Mouse (Mus musculus) neural tube, embryonic 12.5 days (tissue): ENCODE measurements around the gene Fbxw8. TPM values are rescaled to one million over a fixed set of nuclear protein-coding genes. Genes with fewer than 3 reads are reported as not detected.
A peak's percentile ranks its signal among the peaks of the same experiment; 100 is the strongest.

Experiments used
- ATAC-seq: fragments of 200-750 bp; cut with Nextera tagmentation; 2 replicates; pipeline ENCODE4 v1.8.0; 2017; ENCODE audit warnings: low read depth, mild to moderate bottlenecking, moderate TSS enrichment, moderate library complexity; ENCODE audit not compliant: low FRiP score
- H3K27ac ChIP-seq: fragments of 300-500 bp; sonication (generic); 2 replicates; pipeline ENCODE4 v1.5.1; 2016
- H3K27me3 ChIP-seq: fragments of 300-500 bp; sonication (generic); replicated peaks from 2 replicates; pipeline ENCODE4 v1.6.1; 2016; ENCODE audit warnings: mild to moderate bottlenecking
- H3K36me3 ChIP-seq: fragments of 300-500 bp; sonication (generic); 2 replicates; pipeline ENCODE4 v1.6.1; 2016; ENCODE audit warnings: mild to moderate bottlenecking
- H3K4me1 ChIP-seq: fragments of 300-500 bp; sonication (generic); 2 replicates; pipeline ENCODE4 v1.6.1; 2016
- H3K4me2 ChIP-seq: fragments of 300-500 bp; sonication (generic); replicated peaks from 2 replicates; pipeline ENCODE4 v1.6.1; 2016; ENCODE audit warnings: mild to moderate bottlenecking
- H3K4me3 ChIP-seq: fragments of 300-500 bp; sonication (generic); 2 replicates; pipeline ENCODE4 v1.5.1; 2016
- H3K9ac ChIP-seq: fragments of 300-500 bp; sonication (generic); 2 replicates; pipeline ENCODE4 v1.6.1; 2016; ENCODE audit warnings: mild to moderate bottlenecking
- H3K9me3 ChIP-seq: fragments of 300-500 bp; sonication (generic); 2 replicates; pipeline ENCODE4 v1.6.1; 2016; ENCODE audit warnings: mild to moderate bottlenecking
- WGBS: fragments of 180-500 bp; shearing (Covaris S2); methylation state at CpG from one replicate; pipeline ENCODE4 v1.1.7; 2016; 5-methylcytosine and 5-hydroxymethylcytosine counted together
- polyA plus RNA-seq: library from polyadenylated mRNA; unstranded; fragments of >200 nt; fragmentation: Nextera tagmentation; extraction: Ambion mirVana; gene quantifications from 2 replicates; pipeline ENCODE4 v1.2.1, GENCODE M21; 2016

Fbxw8 gene
- polyA plus RNA-seq, 1 experiment from 2014 or later = 40.4 TPM

GRCm38 (mm10) chr5:118145999-118146679 is 9.1 kb downstream of the Fbxw8 start:
- WGBS = 79% methylated on average over 15 of the region's 15 CpGs
- Histone ChIP-seq H3K27me3 (no peaks in the 10 kb centered on the region), H3K4me1 (peaks cover 22% of the 10 kb centered on the region), H3K27ac (peak overlapping the region; percentile 42; the same call in 1 of the 2 replicates), H3K4me2 (no peak overlapping the region), H3K9ac (no peak overlapping the region), H3K9me3 (no peaks in the 10 kb centered on the region), H3K36me3 (peaks cover 19% of the 10 kb centered on the region), H3K4me3 (no peak overlapping the region)
- peak; percentile 37; the same call in 1 of the 2 replicates for ATAC-seq

GRCm38 (mm10) chr5:118145458-118145857 is 9.8 kb downstream of the Fbxw8 start:
- no peaks in the 10 kb centered on the region for H3K27me3 ChIP-seq
- no peak overlapping the region for H3K4me3 ChIP-seq
- peaks cover 24% of the 10 kb centered on the region for H3K36me3 ChIP-seq
- H3K4me2 ChIP-seq = no peak overlapping the region
- H3K9ac ChIP-seq = no peak overlapping the region
- no peak for ATAC-seq
- WGBS = 88% methylated on average over 3 of the region's 3 CpGs
- H3K4me1 ChIP-seq = peaks cover 22% of the 10 kb centered on the region
- peak overlapping the region; percentile 42; the same call in 1 of the 2 replicates for H3K27ac ChIP-seq
- no peaks in the 10 kb centered on the region for H3K9me3 ChIP-seq

GRCm38 (mm10) chr5:118144770-118145169 is 10.5 kb downstream of the Fbxw8 start:
- H3K36me3 ChIP-seq = peaks cover 30% of the 10 kb centered on the region
- whole genome bisulfite sequencing = 89% methylated on average over 6 of the region's 6 CpGs

GRCm38 (mm10) chr5:118144327-118144726 is 10.9 kb downstream of the Fbxw8 start:
- no peaks in the 10 kb centered on the region for H3K27me3 ChIP-seq
- H3K4me3 ChIP-seq = no peak overlapping the region
- H3K9ac ChIP-seq = no peak overlapping the region
- no peaks in the 10 kb centered on the region for H3K9me3 ChIP-seq
- no peak for ATAC-seq
- peaks cover 34% of the 10 kb centered on the region for H3K36me3 ChIP-seq
- WGBS = 87% methylated on average over 4 of the region's 4 CpGs
- no peak overlapping the region for H3K27ac ChIP-seq
- peaks cover 22% of the 10 kb centered on the region for H3K4me1 ChIP-seq
- H3K4me2 ChIP-seq = no peak overlapping the region

More at GRCm38 (mm10) chr5:118144770-118145169, 10.5 kb downstream of the Fbxw8 start:
- H3K9ac ChIP-seq = no peak overlapping the region
- no peak overlapping the region for H3K4me2 ChIP-seq
- peaks cover 22% of the 10 kb centered on the region for H3K4me1 ChIP-seq
- H3K27ac ChIP-seq = no peak overlapping the region
- H3K4me3 ChIP-seq = no peak overlapping the region
- H3K9me3 ChIP-seq = no peaks in the 10 kb centered on the region
- no peak for ATAC-seq
- no peaks in the 10 kb centered on the region for H3K27me3 ChIP-seq

- no peak for ATAC-seq
- H3K4me1 ChIP-seq = peaks cover 22% of the 10 kb centered on the region
- H3K4me2 ChIP-seq = no peak overlapping the region
- no peaks in the 10 kb centered on the region for H3K27me3 ChIP-seq
- peaks cover 38% of the 10 kb centered on the region for H3K36me3 ChIP-seq
- H3K9me3 ChIP-seq = no peaks in the 10 kb centered on the region
- 82% methylated on average over 12 of the region's 12 CpGs for WGBS
- no peak overlapping the region for H3K4me3 ChIP-seq
- H3K27ac ChIP-seq = no peak overlapping the region
- H3K9ac ChIP-seq = no peak overlapping the region
Observed at GRCm38 (mm10) chr5:118143211-118144026, 11.8 kb downstream of the Fbxw8 start.

- no peak overlapping the region for H3K27ac ChIP-seq
- peaks cover 20% of the 10 kb centered on the region for H3K4me1 ChIP-seq
Observed at GRCm38 (mm10) chr5:118142471-118142870, 12.8 kb downstream of the Fbxw8 start.

GRCm38 (mm10) chr5:118139630-118140029 is 15.6 kb downstream of the Fbxw8 start:
- no peaks in the 10 kb centered on the region for H3K27me3 ChIP-seq

More at GRCm38 (mm10) chr5:118142471-118142870, 12.8 kb downstream of the Fbxw8 start:
- Histone ChIP-seq H3K27me3 (no peaks in the 10 kb centered on the region), H3K4me2 (no peak overlapping the region), H3K9ac (no peak overlapping the region), H3K36me3 (peaks cover 41% of the 10 kb centered on the region), H3K9me3 (no peaks in the 10 kb centered on the region), H3K4me3 (no peak overlapping the region)
- 86% methylated on average over 8 of the region's 8 CpGs for WGBS
- ATAC-seq = no peak

GRCm38 (mm10) chr5:118136391-118136790 is 18.9 kb downstream of the Fbxw8 start:
- Histone ChIP-seq H3K4me3 (no peak overlapping the region), H3K4me2 (no peak overlapping the region), H3K27ac (peak overlapping the region; percentile 10; the same call in 1 of the 2 replicates), H3K36me3 (peaks cover 25% of the 10 kb centered on the region), H3K9me3 (no peaks in the 10 kb centered on the region), H3K9ac (no peak overlapping the region), H3K27me3 (no peaks in the 10 kb centered on the region), H3K4me1 (peaks cover 9% of the 10 kb centered on the region; the same call in 1 of the 2 replicates)
- no peak for ATAC-seq
- 65% methylated on average over 5 of the region's 5 CpGs for WGBS

More at GRCm38 (mm10) chr5:118139630-118140029, 15.6 kb downstream of the Fbxw8 start:
- no peak overlapping the region for H3K27ac ChIP-seq
- peaks cover 6% of the 10 kb centered on the region; the same call in 1 of the 2 replicates for H3K4me1 ChIP-seq
- no peak overlapping the region for H3K4me2 ChIP-seq
- no peaks in the 10 kb centered on the region for H3K9me3 ChIP-seq
- H3K9ac ChIP-seq = no peak overlapping the region
- ATAC-seq = no peak
- WGBS = 89% methylated on average over 8 of the region's 8 CpGs
- no peak overlapping the region for H3K4me3 ChIP-seq
- H3K36me3 ChIP-seq = peaks cover 41% of the 10 kb centered on the region

GRCm38 (mm10) chr5:118128651-118129050 is 26.6 kb downstream of the Fbxw8 start:
- 87% methylated on average over 9 of the region's 9 CpGs for WGBS
- Histone ChIP-seq H3K9ac (no peak overlapping the region), H3K4me1 (peaks cover 5% of the 10 kb centered on the region; the same call in 1 of the 2 replicates), H3K9me3 (no peaks in the 10 kb centered on the region), H3K4me2 (no peak overlapping the region), H3K27me3 (no peaks in the 10 kb centered on the region), H3K36me3 (peaks cover 41% of the 10 kb centered on the region), H3K4me3 (no peak overlapping the region), H3K27ac (no peak overlapping the region)
- no peak for ATAC-seq

GRCm38 (mm10) chr5:118128208-118128607 is 27.1 kb downstream of the Fbxw8 start:
- H3K27me3 ChIP-seq = no peaks in the 10 kb centered on the region
- H3K4me3 ChIP-seq = no peak overlapping the region
- peaks cover 41% of the 10 kb centered on the region for H3K36me3 ChIP-seq
- no peak overlapping the region for H3K27ac ChIP-seq
- ATAC-seq = no peak
- WGBS = 84% methylated on average over 6 of the region's 6 CpGs
- H3K9me3 ChIP-seq = no peaks in the 10 kb centered on the region
- H3K9ac ChIP-seq = no peak overlapping the region
- H3K4me2 ChIP-seq = no peak overlapping the region
- H3K4me1 ChIP-seq = peaks cover 3% of the 10 kb centered on the region; the same call in 1 of the 2 replicates

- no peak for ATAC-seq
- no peak overlapping the region for H3K4me2 ChIP-seq
- 0 out of 2 replicates have a peak, but pooled peaks cover 3% of the 10 kb centered on the region for H3K4me1 ChIP-seq
- H3K27me3 ChIP-seq = no peaks in the 10 kb centered on the region
- no peak overlapping the region for H3K4me3 ChIP-seq
- H3K9ac ChIP-seq = no peak overlapping the region
- no peaks in the 10 kb centered on the region for H3K9me3 ChIP-seq
- H3K27ac ChIP-seq = no peak overlapping the region
- WGBS = 84% methylated on average over 4 of the region's 4 CpGs
- peaks cover 41% of the 10 kb centered on the region for H3K36me3 ChIP-seq
Observed at GRCm38 (mm10) chr5:118126671-118127070, 28.6 kb downstream of the Fbxw8 start.

- WGBS = 77% methylated on average over 10 of the region's 10 CpGs
- no peak for ATAC-seq
- Histone ChIP-seq H3K36me3 (peaks cover 33% of the 10 kb centered on the region), H3K27me3 (no peaks in the 10 kb centered on the region), H3K9me3 (no peaks in the 10 kb centered on the region), H3K27ac (no peak overlapping the region), H3K9ac (no peak overlapping the region), H3K4me3 (no peak overlapping the region), H3K4me2 (no peak overlapping the region), H3K4me1 (peaks cover 15% of the 10 kb centered on the region; the same call in 1 of the 2 replicates)
Observed at GRCm38 (mm10) chr5:118123096-118123495, 32.2 kb downstream of the Fbxw8 start.
